Mouse (Mus musculus) natural killer cell, adult 2 months (primary cell): ENCODE measurements around the gene Pde4d.

Experiments
- DNase-seq, 2 experiments: peaks; one replicate each; pipeline ENCODE4 v3.0.0; 2022; ENCODE audit warnings: low spot score in 2 of 2

The Pde4d gene

GRCm38 (mm10) chr13:109659103-109659502 lies 1209.4 kb downstream of the Pde4d start:
- no peak for DNase-seq

DNA sequence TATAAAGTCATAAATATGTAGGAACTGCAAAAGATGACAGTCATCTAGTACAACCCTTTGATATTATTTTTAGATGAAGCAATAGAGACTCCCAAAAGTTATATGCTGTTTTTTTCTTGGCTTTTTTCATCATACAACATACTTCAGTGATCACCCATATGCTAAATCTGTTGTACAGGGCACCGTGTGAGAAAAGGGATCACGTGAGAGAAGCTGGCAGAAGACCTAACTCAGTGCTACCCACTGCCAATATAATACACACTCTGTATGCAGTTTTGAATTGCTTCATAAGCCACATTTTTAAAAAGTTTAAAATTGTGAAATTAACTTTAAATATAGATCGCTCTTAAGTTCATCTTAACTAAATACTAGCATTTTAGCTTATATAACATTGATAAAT lies 1211.6 kb downstream of the Pde4d start:
- no peak for DNase-seq

- DNase-seq, result no peak
Observed at GRCm38 (mm10) chr13:109662099-109662498, 1212.4 kb downstream of the Pde4d start.

GRCm38 (mm10) chr13:109662731-109663130 lies 1213.0 kb downstream of the Pde4d start:
- DNase-seq, result no peak

DNA sequence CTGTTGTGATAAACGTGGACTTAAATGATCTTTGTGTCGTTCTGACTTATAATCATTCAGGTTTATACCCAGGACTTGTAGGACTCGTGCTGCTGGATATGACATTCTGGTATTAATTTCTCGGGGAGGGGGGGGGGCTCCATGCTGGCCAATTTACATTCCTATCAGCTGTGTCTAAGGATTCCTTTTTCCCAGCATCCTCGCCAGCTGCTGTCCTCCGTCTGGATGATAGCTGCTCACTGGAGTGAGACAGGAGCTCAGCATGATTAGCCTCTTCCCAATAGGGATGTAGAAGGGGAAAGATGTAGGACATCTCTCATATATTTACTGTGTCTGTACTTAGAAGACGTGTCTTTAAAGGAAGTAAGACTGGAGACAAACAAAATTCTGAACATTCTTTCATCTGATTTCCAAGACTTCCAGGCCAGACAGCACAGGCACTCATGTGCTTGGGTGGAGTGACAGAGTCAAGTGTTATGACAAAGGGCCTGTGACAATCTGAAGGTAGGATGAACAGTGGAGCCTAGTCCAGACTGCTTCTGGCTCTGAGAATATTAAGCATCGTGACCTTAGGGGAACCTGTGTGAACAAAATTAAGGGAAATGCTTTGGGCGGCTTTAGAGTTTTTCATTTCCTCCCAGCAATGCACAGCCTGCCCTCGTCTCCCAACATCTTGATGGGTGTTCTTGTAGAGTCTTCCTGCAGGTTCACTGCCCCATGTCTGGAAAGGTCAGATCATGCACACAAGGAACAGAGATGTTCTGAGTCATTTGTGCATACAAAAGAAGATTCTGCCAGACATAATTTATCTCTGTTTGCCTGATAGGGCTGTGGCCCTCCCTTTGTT lies 1215.4 kb downstream of the Pde4d start:
- no peak for DNase-seq

DNA sequence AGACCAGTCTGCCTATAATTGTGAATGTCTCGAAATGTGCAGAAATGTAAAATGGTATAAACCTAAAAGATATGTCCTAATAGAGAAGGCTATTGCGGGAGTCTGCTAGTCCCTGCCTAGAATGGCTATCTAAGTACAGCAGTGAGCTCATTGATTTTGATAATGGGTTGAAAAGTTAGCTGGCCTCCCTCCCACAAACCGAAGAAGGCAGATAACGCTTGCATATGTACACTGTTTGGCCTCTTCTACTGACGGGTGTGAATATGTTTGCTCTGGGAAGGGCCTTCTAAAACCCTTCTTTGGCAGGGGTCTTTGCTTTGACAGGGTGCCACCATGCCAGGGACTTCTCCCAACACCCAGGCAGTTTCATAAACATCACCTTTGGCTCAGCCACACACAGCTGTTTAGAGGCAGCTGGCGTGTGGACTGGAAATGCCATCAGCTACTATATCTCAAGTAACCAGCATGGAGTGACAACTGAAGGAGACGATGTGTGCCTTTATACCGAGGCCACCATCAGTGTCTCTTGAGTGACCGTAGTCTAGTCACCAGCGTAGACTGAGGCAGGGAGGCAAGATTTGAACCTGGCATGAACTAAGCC lies 1216.2 kb downstream of the Pde4d start:
- DNase-seq, result no peak

DNA sequence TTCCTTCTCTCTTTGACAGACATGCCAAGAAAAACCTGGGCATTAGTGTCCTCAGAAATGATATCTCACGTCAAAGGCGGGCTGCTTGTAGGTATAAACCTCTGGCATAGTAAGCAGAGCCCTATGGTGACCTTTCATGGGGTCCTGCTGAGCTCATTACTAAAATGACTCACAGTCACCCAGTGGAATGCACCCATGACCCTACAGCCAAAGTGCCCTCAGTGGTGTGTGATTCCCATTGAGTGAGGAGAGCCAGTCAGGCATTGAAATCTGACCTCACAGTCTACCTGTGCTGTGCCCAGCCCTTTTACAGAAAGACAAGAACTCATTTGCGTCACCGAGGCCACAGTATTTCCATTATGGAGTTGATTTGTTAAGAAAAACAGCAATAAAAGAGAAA lies 1220.2 kb downstream of the Pde4d start:
- no peak for DNase-seq

- DNase-seq, result no peak
Observed at GRCm38 (mm10) chr13:109671589-109672347, 1222.0 kb downstream of the Pde4d start.

DNA sequence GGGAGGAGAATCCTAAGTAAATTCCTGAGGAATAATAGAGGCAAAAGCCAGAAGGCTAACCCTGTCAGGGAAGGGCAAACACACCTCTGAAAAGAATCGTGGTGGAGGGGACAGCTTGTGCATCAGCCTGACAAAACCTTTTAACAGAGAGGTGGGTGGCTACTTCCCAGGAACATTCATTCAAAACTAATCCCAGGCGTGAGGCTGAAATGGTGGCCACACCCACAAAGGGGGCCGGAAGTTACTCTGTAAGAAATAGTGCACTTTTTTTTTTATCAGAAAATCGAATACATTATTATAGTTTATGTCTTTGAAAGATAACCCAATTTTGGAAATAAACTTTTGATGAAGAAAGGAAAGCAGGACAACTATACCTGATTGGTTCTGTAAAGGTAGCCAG lies 1227.3 kb downstream of the Pde4d start:
- no peak for DNase-seq

DNA sequence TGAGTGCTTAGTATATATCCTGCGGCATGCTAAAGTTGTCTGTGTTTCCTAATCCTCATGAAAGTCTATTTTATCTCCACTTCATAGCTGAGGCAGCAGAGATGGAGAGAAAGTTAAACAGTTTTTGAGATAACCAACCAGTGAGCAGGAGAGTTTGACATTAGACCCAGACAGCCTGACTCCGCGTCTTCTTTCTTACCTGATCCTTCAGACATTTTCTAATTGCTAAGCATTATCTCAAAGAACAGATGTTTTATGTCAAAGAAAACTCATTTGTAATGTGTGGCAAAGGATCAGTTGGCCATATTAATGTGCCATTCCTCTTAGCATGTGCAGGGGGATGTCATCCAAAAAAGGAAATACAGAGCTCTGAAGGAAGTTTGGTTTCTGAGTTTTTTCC lies 1227.9 kb downstream of the Pde4d start:
- no peak for DNase-seq

- DNase-seq, result no peak
Observed at GRCm38 (mm10) chr13:109678991-109679390, 1229.2 kb downstream of the Pde4d start.

DNA sequence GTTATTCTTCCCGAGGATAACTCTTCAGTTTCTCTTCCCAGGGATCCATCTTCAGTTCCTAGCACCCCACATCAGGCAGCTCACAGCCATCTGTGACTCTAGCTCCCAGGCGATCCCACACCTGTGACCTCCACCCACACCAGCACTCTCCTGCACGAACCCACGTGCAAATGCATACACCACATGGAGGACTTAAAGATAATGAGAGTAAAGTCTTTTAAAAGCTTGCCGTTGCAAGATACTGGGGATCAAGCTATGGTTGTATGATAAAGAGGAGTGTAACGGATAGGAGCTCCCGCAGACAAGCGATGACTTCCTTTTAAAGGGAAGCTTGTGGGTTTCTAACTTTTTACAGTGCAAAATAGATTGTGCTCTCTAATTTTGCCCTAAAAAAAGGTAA lies 1230.5 kb downstream of the Pde4d start:
- no peak for DNase-seq

DNA sequence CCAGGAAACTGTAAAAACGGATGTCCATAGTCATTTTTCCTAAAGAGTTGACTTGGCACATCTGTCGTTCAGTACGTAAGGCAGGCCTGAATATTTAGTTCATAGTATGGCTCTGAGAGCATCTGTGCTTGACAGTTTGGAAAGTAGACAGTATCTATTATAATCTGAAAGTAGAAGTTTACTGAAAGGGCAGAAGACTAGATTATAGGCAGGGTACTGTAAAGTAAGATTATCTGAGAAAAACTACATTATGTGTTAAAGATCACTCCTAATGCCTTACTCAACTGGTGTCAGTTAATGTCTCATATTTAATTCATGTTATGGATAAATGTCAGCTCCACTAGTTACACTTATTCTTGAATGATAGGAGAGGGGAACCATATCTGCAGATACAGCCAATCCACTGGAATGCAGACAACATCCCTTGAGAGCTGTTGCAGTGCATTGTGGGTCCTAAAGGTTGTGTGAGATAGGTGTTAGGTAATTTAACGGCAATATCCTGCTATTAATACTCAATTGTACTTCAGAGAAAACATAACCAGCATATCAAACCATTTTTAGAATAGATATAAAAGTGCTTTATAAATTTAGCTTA lies 1232.0 kb downstream of the Pde4d start:
- no peak for DNase-seq

DNA sequence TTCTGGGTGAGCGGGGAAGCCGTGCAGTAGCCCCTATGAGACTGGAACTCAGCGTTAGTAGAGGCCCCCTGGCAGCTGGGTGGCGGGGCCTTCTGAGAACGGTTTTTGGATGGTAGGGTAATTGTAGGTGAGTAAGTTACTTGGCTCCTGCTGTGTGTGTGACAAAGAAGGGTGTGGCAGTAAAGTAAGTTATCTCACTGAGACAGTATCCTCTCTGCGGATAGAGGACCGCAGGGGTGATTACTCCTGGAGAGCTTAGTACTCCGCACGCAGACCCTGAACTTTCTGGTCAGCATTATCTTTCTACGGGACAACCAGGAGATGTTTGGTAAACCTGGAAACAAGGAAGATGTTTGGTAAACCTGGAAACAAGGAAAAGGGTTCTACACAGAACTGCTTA lies 1233.3 kb downstream of the Pde4d start:
- DNase-seq, result no peak

DNA sequence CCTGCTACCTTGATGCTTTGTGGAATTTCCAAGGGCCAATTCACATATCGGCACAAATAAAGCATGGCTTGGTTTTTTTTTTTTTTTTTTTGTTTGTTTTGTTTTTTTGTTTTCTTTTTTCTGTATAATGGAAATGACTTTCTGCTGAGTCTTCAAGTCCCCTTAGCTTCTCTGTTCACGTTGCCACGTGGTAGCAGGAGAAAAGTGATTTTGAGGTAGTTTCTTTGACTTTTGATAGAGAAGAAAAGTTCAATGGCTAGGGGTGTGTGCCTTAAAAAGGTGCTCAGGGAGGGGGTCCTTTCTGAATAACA lies 1235.2 kb downstream of the Pde4d start:
- no peak for DNase-seq

DNA sequence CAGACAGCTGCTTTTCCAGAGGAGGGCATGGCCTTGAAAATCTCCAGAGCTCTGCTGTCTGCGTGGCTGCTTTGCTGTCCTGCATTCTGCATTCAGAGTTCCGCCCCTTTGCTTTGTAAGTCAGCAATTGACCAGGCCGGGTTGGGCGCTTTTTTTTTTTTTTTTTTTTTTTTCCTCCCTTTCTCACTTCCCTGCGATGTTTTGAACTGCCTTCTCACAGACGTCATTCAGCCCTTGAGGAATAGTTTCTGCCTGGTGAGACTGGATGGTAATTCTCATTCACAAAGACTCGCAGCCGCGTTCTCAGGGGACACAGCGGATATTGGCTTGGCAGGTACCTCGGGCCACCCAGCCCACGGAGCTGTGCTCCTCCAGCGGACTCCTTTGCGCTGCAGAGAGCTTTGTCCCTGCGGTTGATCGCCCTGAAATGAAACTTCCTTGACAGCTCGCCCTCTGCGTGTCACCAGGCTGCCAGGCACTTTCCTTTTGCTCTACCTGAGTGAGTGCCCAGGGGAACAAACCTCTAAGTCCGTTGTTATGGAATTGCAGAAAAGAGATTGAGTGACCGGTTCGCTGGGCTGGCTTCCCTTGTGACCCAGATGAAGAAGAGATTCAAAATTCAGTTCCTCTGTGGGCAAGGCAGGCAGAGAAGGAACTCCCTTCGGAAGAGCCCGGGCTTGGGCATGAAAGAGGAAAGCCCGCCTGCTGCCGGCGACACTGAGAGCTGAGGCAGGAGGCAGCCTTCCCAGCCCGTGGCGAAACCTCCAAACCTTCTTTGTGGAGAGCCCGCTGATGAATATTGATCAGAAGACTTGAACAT lies 1235.8 kb downstream of the Pde4d start:
- DNase-seq, result peak; percentile 4 to 9

GRCm38 (mm10) chr13:109686116-109686876 lies 1236.5 kb downstream of the Pde4d start:
- DNase-seq, result no peak

DNA sequence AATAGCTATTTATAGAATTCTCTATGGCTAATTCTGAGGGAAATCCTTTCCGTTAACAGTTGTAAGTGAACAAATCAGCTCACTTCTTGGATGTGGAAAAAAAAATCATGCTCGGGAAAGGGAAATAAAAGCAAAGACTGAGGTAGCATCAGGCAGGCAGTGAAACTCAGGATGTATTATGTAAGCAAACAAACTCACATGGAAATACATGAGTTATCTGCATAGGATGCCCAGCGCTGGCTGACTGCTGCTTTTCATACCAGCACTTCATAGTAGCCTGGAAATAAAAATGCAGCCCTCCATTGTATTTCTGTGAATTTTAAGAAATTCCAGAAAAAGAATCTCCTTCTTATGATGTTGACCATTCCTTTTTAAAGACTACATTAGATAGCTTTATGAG lies 1237.2 kb downstream of the Pde4d start:
- DNase-seq, result no peak

GRCm38 (mm10) chr13:109688195-109688594 lies 1238.4 kb downstream of the Pde4d start:
- DNase-seq, result no peak

GRCm38 (mm10) chr13:109689176-109689575 lies 1239.4 kb downstream of the Pde4d start:
- DNase-seq, result no peak

- no peak for DNase-seq
Observed at GRCm38 (mm10) chr13:109690558-109690957, 1240.8 kb downstream of the Pde4d start.
